Mouse (Mus musculus): ENCODE data around the gene Sipa1l2. TPM values are rescaled to one million over a fixed set of nuclear protein-coding genes. Genes with fewer than 3 reads are reported as not detected.
"Not testable (repeated sequence)": the region's sequence is repeated elsewhere in the genome, so short reads cannot be mapped to it uniquely, and the experiment has no call there.

The Sipa1l2 gene
- total RNA-seq, 2 experiments from 2014 or later = 47.6 to 52.7 TPM

- no peak for DNase-seq (ENCODE audit: low spot score in 2 of 2)
These were observed 30.3 kb downstream of the Sipa1l2 start for GRCm38 (mm10) chr8:125539056-125540013.

GRCm38 (mm10) chr8:125538265-125538664 is 31.3 kb downstream of the Sipa1l2 start:
- DNase-seq (ENCODE audit: low spot score in 2 of 2) = no peak

- no peak for DNase-seq (ENCODE audit: low spot score in 2 of 2)
These were observed 35.9 kb downstream of the Sipa1l2 start for GRCm38 (mm10) chr8:125533709-125534108.

GRCm38 (mm10) chr8:125532953-125533352 is 36.7 kb downstream of the Sipa1l2 start:
- DNase-seq (ENCODE audit: low spot score in 2 of 2) = peak in 1 of 2 experiments; percentile 20

GRCm38 (mm10) chr8:125532177-125532576 is 37.4 kb downstream of the Sipa1l2 start:
- no peak for DNase-seq (ENCODE audit: low spot score in 2 of 2)

- no peak for DNase-seq (ENCODE audit: low spot score in 2 of 2)
These were observed 38.0 kb downstream of the Sipa1l2 start for GRCm38 (mm10) chr8:125531640-125532039.

- no peak for DNase-seq (ENCODE audit: low spot score in 2 of 2)
These were observed 38.5 kb downstream of the Sipa1l2 start for GRCm38 (mm10) chr8:125531088-125531438.

GRCm38 (mm10) chr8:125530187-125531087 is 39.2 kb downstream of the Sipa1l2 start:
- DNase-seq (ENCODE audit: low spot score in 2 of 2) = no peak

- DNase-seq (ENCODE audit: low spot score in 2 of 2) = no peak
These were observed 40.6 kb downstream of the Sipa1l2 start for GRCm38 (mm10) chr8:125529019-125529418.

- no peak for DNase-seq (ENCODE audit: low spot score in 2 of 2)
These were observed 41.7 kb downstream of the Sipa1l2 start for GRCm38 (mm10) chr8:125527941-125528340.

- DNase-seq (ENCODE audit: low spot score in 2 of 2) = no peak
These were observed 42.6 kb downstream of the Sipa1l2 start for GRCm38 (mm10) chr8:125526999-125527398.

- no peak for DNase-seq (ENCODE audit: low spot score in 2 of 2)
These were observed 43.0 kb downstream of the Sipa1l2 start for GRCm38 (mm10) chr8:125526582-125526981.

GRCm38 (mm10) chr8:125524479-125524878 is 45.1 kb downstream of the Sipa1l2 start:
- DNase-seq (ENCODE audit: low spot score in 2 of 2) = no peak

GRCm38 (mm10) chr8:125523213-125523612 is 46.4 kb downstream of the Sipa1l2 start:
- DNase-seq (ENCODE audit: low spot score in 2 of 2) = no peak

- no peak for DNase-seq (ENCODE audit: low spot score in 2 of 2)
These were observed 47.5 kb downstream of the Sipa1l2 start for GRCm38 (mm10) chr8:125522151-125522550.

GRCm38 (mm10) chr8:125521087-125521486 is 48.5 kb downstream of the Sipa1l2 start:
- no peak for DNase-seq (ENCODE audit: low spot score in 2 of 2)

GRCm38 (mm10) chr8:125520308-125520707 is 49.3 kb downstream of the Sipa1l2 start:
- not testable (repeated sequence) for DNase-seq (ENCODE audit: low spot score in 2 of 2)

- DNase-seq (ENCODE audit: low spot score in 2 of 2) = no peak
These were observed 50.7 kb downstream of the Sipa1l2 start for GRCm38 (mm10) chr8:125518951-125519350.

- DNase-seq (ENCODE audit: low spot score in 2 of 2) = no peak
These were observed 51.3 kb downstream of the Sipa1l2 start for GRCm38 (mm10) chr8:125518301-125518700.

GRCm38 (mm10) chr8:125517397-125517796 is 52.2 kb downstream of the Sipa1l2 start:
- no peak for DNase-seq (ENCODE audit: low spot score in 2 of 2)

GRCm38 (mm10) chr8:125516115-125516905 is 53.3 kb downstream of the Sipa1l2 start:
- DNase-seq (ENCODE audit: low spot score in 2 of 2) = no peak

Measured in adrenal gland, postnatal 4 days (tissue).